Mouse (Mus musculus) G1E (cell line): ENCODE data around the gene Eml2. TPM values are rescaled to one million over a fixed set of nuclear protein-coding genes. Genes with fewer than 3 reads are reported as not detected.

Experiments
- ATAC-seq: 2 replicates; pipeline ENCODE4 v1.8.0; 2016; ENCODE audit warnings: mild to moderate bottlenecking; ENCODE audit not compliant: insufficient number of reproducible peaks, poor library complexity, low FRiP score, severe bottlenecking; ENCODE audit errors: extremely low read depth
- DNase-seq: peaks from one replicate; pipeline ENCODE4 v3.0.0; 2012; ENCODE audit warnings: low spot score
- H3K27me3 ChIP-seq: 2 replicates; pipeline ENCODE4 v1.6.1; 2012; ENCODE audit warnings: mild to moderate bottlenecking, low read length, inconsistent platforms; ENCODE audit not compliant: insufficient read depth
- H3K36me3 ChIP-seq: replicated peaks from 2 replicates; pipeline ENCODE3; 2012; ENCODE audit warnings: mild to moderate bottlenecking, inconsistent platforms
- H3K4me1 ChIP-seq: 2 replicates; pipeline ENCODE4 v1.6.1; 2012; ENCODE audit warnings: low read depth, low read length, inconsistent platforms, mixed read lengths; ENCODE audit not compliant: insufficient read depth
- H3K4me3 ChIP-seq: 2 replicates; pipeline ENCODE4 v1.5.1; 2012; ENCODE audit warnings: low read depth, mild to moderate bottlenecking, inconsistent platforms, low read length, moderate library complexity, mixed read lengths
- H3K9me3 ChIP-seq: replicated peaks from 2 replicates; pipeline ENCODE4 v1.6.1; 2012; ENCODE audit warnings: inconsistent platforms
- CTCF ChIP-seq: IDR thresholded peaks from 2 replicates; pipeline ENCODE4 v1.5.1; 2012; ENCODE audit warnings: low read depth, low read length, inconsistent platforms, mixed read lengths
- GATA1 ChIP-seq: IDR thresholded peaks from 2 replicates; pipeline ENCODE4 v1.6.1; 2012; ENCODE audit warnings: borderline replicate concordance, low read length, inconsistent platforms, mixed read lengths
- GATA2 ChIP-seq: IDR thresholded peaks from 2 replicates; pipeline ENCODE4 v1.6.1; 2012; ENCODE audit warnings: low read depth, low read length, inconsistent platforms, borderline replicate concordance
- POLR2AphosphoS5 ChIP-seq: IDR thresholded peaks from 2 replicates; pipeline ENCODE4 v1.6.1; 2012; ENCODE audit warnings: low read depth, low read length, inconsistent platforms; ENCODE audit not compliant: insufficient replicate concordance
- TAL1 ChIP-seq: conservative IDR thresholded peaks from 2 replicates; pipeline ENCODE4 v1.6.1; 2012; ENCODE audit warnings: low read depth, low read length, inconsistent platforms, mixed read lengths
- polyA plus RNA-seq: library from polyadenylated mRNA; stranded (reverse); fragments of >175 nt; gene quantifications from 2 replicates; pipeline ENCODE4 v1.2.3, GENCODE M21; 2012
- total RNA-seq, 2 experiments: library from RNA; stranded (forward) in 1 of 2; stranded (reverse) in 1 of 2; fragments of 200-1000 nt in 1 of 2; fragments of >200 nt in 1 of 2; fragmentation: Nextera tagmentation in 1 of 2; gene quantifications; 2 replicates each; pipeline ENCODE4 v1.2.3; 2014 to 2017

The Eml2 gene
- total and polyA plus RNA-seq, 3 experiments: 15.1 to 27.2 (median 19.0) TPM

DNA sequence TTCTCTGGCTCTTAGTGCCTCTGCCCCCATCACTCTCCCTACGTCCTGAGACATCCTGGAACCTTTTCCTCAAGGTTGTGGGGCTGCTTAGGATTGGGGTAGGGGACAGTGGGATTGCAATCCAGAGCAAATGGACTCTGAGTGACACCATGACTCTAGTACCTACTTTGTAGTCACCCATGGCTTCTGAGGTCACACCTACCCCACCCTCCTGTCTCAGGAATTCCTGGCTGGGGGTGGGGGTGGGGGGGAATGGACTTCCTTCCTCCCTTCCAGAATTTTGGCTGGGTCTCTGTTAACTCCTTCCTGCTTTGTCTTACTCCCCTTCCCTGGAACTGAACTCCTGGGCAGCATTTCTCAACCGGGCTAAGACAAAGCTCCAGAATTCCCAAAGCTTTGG is 37.2 kb downstream of the Eml2 start:
- TF ChIP-seq TAL1: no peak
- TF ChIP-seq POLR2AphosphoS5: no peak
- no peak for TF ChIP-seq GATA1
- no peak for TF ChIP-seq GATA2
- TF ChIP-seq CTCF: no peak
- Histone ChIP-seq H3K4me3 (no peak overlapping the region), H3K27me3 (peaks cover 39% of the 10 kb centered on the region), H3K4me1 (peaks cover 22% of the 10 kb centered on the region), H3K9me3 (peaks cover 6% of the 10 kb centered on the region), H3K36me3 (no peaks in the 10 kb centered on the region)
- DNase-seq (no peak), ATAC-seq (no peak)

DNA sequence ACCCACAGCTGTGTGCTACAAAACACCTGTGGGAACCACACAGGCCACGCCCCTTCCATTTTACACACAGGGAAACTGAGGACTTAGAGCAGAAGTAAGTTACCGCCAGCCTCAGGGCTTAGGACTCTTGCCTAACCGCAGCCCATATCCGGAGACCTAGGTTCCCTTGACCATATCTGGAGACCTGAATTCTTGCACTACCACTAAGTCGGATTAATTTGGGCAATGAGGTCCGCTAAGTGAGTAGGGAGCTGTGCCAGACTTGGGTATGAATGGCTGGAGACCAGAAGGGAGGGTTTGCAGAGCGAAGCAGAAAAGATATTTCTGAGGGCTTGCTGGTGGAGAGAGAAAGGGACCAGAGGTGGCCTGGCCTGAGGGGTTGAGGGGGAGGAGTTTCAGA is 38.1 kb downstream of the Eml2 start:
- TF ChIP-seq POLR2AphosphoS5 (no peak), TAL1 (no peak), GATA1 (no peak), CTCF (no peak), GATA2 (no peak)
- Histone ChIP-seq H3K4me1 (peaks cover 22% of the 10 kb centered on the region), H3K36me3 (no peaks in the 10 kb centered on the region), H3K4me3 (no peak overlapping the region), H3K27me3 (peaks cover 42% of the 10 kb centered on the region), H3K9me3 (peaks cover 6% of the 10 kb centered on the region)
- DNase-seq: no peak
- no peak for ATAC-seq

DNA sequence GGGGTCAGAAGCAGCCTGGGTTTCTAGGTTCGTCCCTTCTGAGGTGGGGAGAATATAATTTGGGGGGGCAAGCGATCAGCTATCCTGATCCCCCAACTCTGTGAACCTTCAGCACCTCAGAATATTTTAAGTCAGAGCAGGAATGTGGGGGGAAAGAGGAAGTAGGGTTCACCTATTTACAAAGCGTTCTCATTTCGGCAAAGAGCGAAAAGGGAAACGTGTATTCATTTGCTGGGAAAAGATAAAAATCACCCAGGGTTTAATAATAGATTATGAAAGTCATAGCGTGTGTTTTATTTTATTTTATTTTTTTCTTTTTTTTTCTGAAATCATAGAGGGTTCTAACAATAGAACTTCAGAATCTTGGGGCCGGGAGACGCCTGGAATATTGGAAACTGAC is 38.7 kb downstream of the Eml2 start:
- ATAC-seq (no peak), DNase-seq (no peak)
- no peak for TF ChIP-seq GATA2
- no peak for TF ChIP-seq TAL1
- TF ChIP-seq POLR2AphosphoS5: no peak
- peaks cover 42% of the 10 kb centered on the region for H3K27me3 ChIP-seq
- H3K9me3 ChIP-seq: peaks cover 4% of the 10 kb centered on the region
- H3K4me3 ChIP-seq: no peak overlapping the region
- H3K36me3 ChIP-seq: no peaks in the 10 kb centered on the region
- H3K4me1 ChIP-seq: peaks cover 22% of the 10 kb centered on the region

DNA sequence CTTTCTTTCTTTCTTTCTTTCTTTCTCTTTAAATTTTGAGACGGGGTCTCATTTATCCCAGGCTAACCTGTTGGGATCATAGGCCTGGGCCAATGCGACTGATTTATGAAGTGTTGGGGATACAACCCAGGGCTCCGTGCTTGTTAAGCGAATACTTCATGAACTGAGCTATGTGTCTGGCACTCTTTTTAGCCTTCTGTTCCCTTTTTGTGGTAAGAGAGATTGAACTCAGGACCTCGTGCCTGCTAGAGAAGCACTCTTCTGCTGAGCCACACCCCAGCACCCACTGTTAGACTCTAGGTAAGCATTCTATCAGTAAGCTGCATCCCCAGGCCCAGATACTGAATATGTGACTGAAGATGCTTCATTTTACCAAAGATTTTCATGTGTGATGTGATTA is 41.3 kb downstream of the Eml2 start:
- TF ChIP-seq CTCF (no peak), POLR2AphosphoS5 (no peak), GATA2 (no peak), GATA1 (no peak), TAL1 (no peak)
- no peaks in the 10 kb centered on the region for H3K9me3 ChIP-seq
- H3K4me3 ChIP-seq: no peak overlapping the region
- DNase-seq: no peak
- H3K27me3 ChIP-seq: peaks cover 35% of the 10 kb centered on the region
- H3K36me3 ChIP-seq: peaks cover 6% of the 10 kb centered on the region
- no peak for ATAC-seq
- H3K4me1 ChIP-seq: peaks cover 22% of the 10 kb centered on the region

DNA sequence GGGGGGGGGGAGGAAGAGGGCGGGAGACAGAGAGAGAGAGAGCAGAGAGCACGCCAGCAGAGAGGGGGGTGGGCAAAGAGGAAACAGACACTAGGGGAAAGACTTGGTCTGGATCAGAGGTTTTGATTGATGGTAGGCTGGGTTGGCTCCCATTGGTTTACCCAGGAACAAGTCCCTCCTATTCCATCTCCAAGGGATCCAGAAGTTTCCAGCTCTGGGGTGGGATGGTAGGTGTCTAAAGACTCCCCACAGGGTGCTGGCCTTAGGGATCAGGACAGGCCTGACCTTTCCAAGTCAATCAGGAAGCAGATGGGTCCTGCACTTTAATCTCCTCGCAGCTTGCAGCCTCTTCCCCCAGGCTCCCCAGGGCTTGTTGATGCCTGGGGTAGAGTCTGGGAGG is 41.7 kb downstream of the Eml2 start:
- H3K4me1 ChIP-seq: peaks cover 22% of the 10 kb centered on the region
- no peaks in the 10 kb centered on the region for H3K9me3 ChIP-seq
- no peak for ATAC-seq
- no peak overlapping the region for H3K4me3 ChIP-seq
- TF ChIP-seq CTCF (no peak), GATA1 (no peak), GATA2 (no peak)
- DNase-seq: no peak
- H3K36me3 ChIP-seq: peaks cover 10% of the 10 kb centered on the region
- H3K27me3 ChIP-seq: peaks cover 32% of the 10 kb centered on the region

DNA sequence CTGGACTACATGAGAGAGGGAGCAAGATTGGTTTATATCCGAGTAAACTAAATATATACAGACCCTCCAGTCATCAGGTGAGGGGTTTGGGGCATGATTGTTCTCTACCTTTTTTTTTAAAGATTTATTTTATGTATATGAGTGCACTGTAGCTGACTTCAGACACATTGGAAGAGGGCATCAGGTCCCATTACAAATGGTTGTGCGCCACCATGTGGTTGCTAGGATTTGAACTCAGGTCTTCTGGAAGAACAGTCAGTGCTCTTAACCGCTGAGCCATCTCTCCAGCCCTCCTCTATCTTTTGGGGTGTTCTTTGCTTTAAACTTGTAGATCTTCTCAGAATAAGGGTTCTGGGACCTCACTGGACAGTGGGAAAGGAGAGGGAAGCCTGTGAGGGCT is 43.8 kb downstream of the Eml2 start:
- DNase-seq: no peak
- Histone ChIP-seq H3K9me3 (no peaks in the 10 kb centered on the region), H3K4me1 (peaks cover 14% of the 10 kb centered on the region), H3K36me3 (peaks cover 20% of the 10 kb centered on the region), H3K27me3 (peaks cover 16% of the 10 kb centered on the region), H3K4me3 (no peak overlapping the region)
- ATAC-seq: no peak
- no peak for TF ChIP-seq CTCF
- TF ChIP-seq TAL1: no peak
- no peak for TF ChIP-seq GATA1
- no peak for TF ChIP-seq GATA2
- no peak for TF ChIP-seq POLR2AphosphoS5

DNA sequence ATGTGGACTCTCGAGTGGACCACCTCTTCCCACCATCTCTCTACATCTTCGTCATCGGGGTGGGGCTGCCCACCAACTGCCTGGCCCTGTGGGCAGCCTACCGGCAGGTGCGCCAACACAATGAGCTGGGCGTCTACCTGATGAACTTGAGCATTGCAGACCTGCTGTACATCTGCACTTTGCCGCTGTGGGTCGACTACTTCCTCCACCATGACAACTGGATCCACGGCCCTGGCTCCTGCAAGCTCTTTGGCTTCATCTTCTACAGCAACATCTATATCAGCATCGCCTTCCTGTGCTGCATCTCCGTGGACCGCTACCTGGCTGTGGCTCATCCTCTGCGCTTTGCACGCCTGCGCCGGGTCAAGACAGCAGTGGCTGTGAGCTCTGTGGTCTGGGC is 46.0 kb downstream of the Eml2 start:
- Histone ChIP-seq H3K27me3 (peaks cover 9% of the 10 kb centered on the region), H3K4me1 (peaks cover 20% of the 10 kb centered on the region), H3K36me3 (peaks cover 31% of the 10 kb centered on the region), H3K4me3 (no peak overlapping the region), H3K9me3 (no peaks in the 10 kb centered on the region)
- no peak for TF ChIP-seq TAL1
- TF ChIP-seq POLR2AphosphoS5: no peak
- TF ChIP-seq CTCF: no peak
- no peak for TF ChIP-seq GATA1
- no peak for TF ChIP-seq GATA2
- DNase-seq (no peak), ATAC-seq (no peak)
